Mouse (Mus musculus) G1E (cell line): ENCODE measurements around the gene Acsbg1. TPM values are rescaled to one million over a fixed set of nuclear protein-coding genes. Genes with fewer than 3 reads are reported as not detected.

Experiments used
- ATAC-seq: 2 replicates; pipeline ENCODE4 v1.8.0; 2016; ENCODE audit warnings: mild to moderate bottlenecking; ENCODE audit not compliant: insufficient number of reproducible peaks, poor library complexity, low FRiP score, severe bottlenecking; ENCODE audit errors: extremely low read depth
- DNase-seq: peaks from one replicate; pipeline ENCODE4 v3.0.0; 2012; ENCODE audit warnings: low spot score
- H3K27me3 ChIP-seq: 2 replicates; pipeline ENCODE4 v1.6.1; 2012; ENCODE audit warnings: mild to moderate bottlenecking, low read length, inconsistent platforms; ENCODE audit not compliant: insufficient read depth
- H3K36me3 ChIP-seq: replicated peaks from 2 replicates; pipeline ENCODE3; 2012; ENCODE audit warnings: mild to moderate bottlenecking, inconsistent platforms
- H3K4me1 ChIP-seq: 2 replicates; pipeline ENCODE4 v1.6.1; 2012; ENCODE audit warnings: low read depth, low read length, inconsistent platforms, mixed read lengths; ENCODE audit not compliant: insufficient read depth
- H3K4me3 ChIP-seq: 2 replicates; pipeline ENCODE4 v1.5.1; 2012; ENCODE audit warnings: low read depth, mild to moderate bottlenecking, inconsistent platforms, low read length, moderate library complexity, mixed read lengths
- H3K9me3 ChIP-seq: replicated peaks from 2 replicates; pipeline ENCODE4 v1.6.1; 2012; ENCODE audit warnings: inconsistent platforms
- CTCF ChIP-seq: IDR thresholded peaks from 2 replicates; pipeline ENCODE4 v1.5.1; 2012; ENCODE audit warnings: low read depth, low read length, inconsistent platforms, mixed read lengths
- GATA1 ChIP-seq: IDR thresholded peaks from 2 replicates; pipeline ENCODE4 v1.6.1; 2012; ENCODE audit warnings: borderline replicate concordance, low read length, inconsistent platforms, mixed read lengths
- GATA2 ChIP-seq: IDR thresholded peaks from 2 replicates; pipeline ENCODE4 v1.6.1; 2012; ENCODE audit warnings: low read depth, low read length, inconsistent platforms, borderline replicate concordance
- POLR2AphosphoS5 ChIP-seq: IDR thresholded peaks from 2 replicates; pipeline ENCODE4 v1.6.1; 2012; ENCODE audit warnings: low read depth, low read length, inconsistent platforms; ENCODE audit not compliant: insufficient replicate concordance
- TAL1 ChIP-seq: conservative IDR thresholded peaks from 2 replicates; pipeline ENCODE4 v1.6.1; 2012; ENCODE audit warnings: low read depth, low read length, inconsistent platforms, mixed read lengths
- polyA plus RNA-seq: library from polyadenylated mRNA; stranded (reverse); fragments of >175 nt; gene quantifications from 2 replicates; pipeline ENCODE4 v1.2.3, GENCODE M21; 2012
- total RNA-seq, 2 experiments: library from RNA; stranded (forward) in 1 of 2; stranded (reverse) in 1 of 2; fragments of 200-1000 nt in 1 of 2; fragments of >200 nt in 1 of 2; fragmentation: Nextera tagmentation in 1 of 2; gene quantifications; 2 replicates each; pipeline ENCODE4 v1.2.3; 2014 to 2017

The Acsbg1 gene
- total RNA-seq (2014; fragmentation: Nextera tagmentation): 0.34 TPM in 1 of 2 replicates, not detected in the other
- total RNA-seq (2017): 0.12 and 0.38 TPM in 2 replicates
- 0.02 and 0.03 TPM in 2 replicates for polyA plus RNA-seq

DNA sequence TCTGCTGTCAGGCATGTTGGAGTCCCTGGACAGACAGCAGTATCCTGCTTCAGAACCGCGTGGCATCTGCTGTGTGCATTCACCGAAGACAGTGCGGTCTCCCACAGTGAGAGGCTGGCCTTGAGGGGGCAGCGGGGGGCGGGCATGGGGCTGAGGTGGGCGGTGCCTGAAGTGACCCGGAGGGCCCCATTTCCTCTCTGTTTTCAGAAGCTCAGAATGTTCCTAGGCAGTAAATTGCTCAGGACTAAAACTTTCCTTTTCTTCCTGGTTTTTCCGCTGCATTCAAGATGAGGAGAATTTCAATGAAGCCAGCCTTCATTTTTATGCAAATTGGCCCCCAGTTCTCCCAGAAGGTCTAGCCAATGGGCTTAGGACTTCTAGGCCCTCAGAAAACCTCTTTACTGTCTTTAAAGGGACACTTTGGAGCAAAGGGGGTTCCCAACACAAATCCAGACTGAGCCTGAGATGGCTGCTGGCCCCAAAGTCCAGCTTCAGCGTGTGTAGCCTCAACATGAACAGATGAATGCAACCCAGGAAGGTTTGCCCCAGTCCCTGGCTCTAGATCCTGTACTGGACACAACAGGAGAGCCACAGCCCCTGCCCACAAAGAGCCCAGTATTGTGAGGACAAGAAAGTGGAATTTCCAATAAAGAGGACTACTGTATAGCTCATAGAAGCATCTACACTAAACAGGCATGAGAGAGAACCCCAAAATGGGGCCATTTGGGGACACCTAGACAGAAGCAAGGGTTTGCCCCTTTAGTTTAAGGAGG is at the start of gene Acsbg1:
Gene Acsbg1 (minus strand): TSS at position 266 of the 773 bp plus-strand sequence.
- TF ChIP-seq GATA2 (no peak), TAL1 (no peak), CTCF (no peak), GATA1 (no peak)
- Histone ChIP-seq H3K9me3 (no peaks in the 10 kb centered on the region), H3K36me3 (no peaks in the 10 kb centered on the region), H3K27me3 (peaks cover 10% of the 10 kb centered on the region), H3K4me1 (no peaks in the 10 kb centered on the region), H3K4me3 (no peak within 1 kb of the TSS)
- no peak for DNase-seq
- no peak for ATAC-seq

DNA sequence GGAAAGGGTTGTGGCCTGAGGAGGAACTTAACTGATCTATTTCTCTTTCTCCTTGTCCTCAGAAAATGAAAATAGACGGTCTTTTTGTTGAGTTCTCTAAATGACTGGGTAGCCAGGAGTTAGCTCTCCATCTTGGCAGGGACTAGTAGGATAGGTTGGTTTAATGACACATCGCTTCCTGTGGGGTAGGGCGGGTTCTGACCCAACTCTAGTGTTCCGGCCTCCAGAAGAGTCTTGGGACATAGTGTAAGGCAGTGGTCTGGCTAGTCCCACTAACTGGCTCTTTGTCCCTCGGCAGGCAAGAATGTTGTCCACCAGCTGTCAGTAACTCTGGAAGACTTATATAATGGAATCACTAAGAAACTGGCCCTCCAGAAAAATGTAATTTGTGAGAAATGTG is 46.4 kb upstream of the Acsbg1 start:
- Histone ChIP-seq H3K27me3 (no peaks in the 10 kb centered on the region; the same call in none of the 2 replicates), H3K4me3 (no peak overlapping the region), H3K4me1 (peaks cover 10% of the 10 kb centered on the region), H3K9me3 (no peaks in the 10 kb centered on the region), H3K36me3 (peaks cover 24% of the 10 kb centered on the region)
- DNase-seq (no peak), ATAC-seq (no peak)
- TF ChIP-seq TAL1 (no peak), GATA1 (no peak), CTCF (no peak), POLR2AphosphoS5 (no peak), GATA2 (no peak)

DNA sequence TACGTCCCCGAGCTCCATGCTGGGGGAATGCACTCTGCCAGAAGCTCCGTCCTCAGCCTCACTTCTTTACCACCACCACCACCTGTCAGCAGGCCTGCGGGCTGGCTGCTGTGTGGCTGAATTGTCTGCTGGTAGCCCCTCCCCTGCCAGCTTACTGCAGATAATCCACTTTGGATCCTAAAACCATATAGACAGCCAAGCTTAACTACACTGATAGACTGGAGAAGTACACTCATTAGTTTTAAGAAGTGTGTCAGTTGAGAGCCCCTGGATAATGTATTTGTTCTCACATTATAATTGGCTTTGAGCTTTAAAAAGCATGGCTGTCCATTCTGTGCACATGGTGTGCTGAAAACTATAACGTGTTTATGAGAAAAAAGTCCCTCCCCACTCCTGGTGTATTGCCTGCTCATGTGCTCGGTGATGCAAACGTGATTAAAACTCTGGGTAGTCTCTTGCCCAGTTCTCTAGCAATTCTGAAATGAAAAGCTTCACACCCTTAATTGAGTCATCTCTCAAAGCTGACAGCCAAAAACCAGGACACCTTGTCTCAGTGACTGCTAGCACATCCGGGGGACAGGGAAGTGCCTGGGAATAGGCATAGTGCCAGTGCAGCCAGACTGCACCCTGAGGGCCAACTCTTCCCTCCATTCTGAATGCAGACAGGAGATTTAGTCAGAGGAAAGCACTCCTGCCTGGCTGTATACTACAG is 45.8 kb upstream of the Acsbg1 start:
- peaks cover 10% of the 10 kb centered on the region for H3K4me1 ChIP-seq
- DNase-seq (no peak), ATAC-seq (no peak)
- no peaks in the 10 kb centered on the region for H3K9me3 ChIP-seq
- TF ChIP-seq TAL1 (no peak), CTCF (no peak), POLR2AphosphoS5 (no peak), GATA1 (no peak), GATA2 (no peak)
- no peak overlapping the region for H3K4me3 ChIP-seq
- H3K27me3 ChIP-seq: no peaks in the 10 kb centered on the region; the same call in none of the 2 replicates
- peaks cover 18% of the 10 kb centered on the region for H3K36me3 ChIP-seq

DNA sequence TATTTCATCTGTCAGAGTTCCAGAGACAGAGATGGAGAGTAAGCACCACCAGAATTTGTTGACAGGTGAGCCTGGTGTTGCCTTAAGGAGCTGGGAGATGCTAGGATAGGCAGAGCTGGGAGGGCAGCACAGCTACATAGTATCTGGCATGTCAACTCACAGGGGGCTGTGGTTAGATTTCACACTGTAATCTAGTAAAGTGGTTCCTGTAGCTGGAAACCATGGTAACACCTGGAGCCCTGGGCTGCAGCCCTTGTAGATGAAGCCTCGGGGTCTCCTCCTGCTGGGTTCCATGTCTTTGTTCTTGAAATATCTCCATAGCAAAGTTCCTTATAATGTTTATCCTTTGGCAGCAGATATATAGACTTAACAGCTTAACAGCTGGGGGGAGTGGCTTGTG is 43.9 kb upstream of the Acsbg1 start:
- no peak for TF ChIP-seq TAL1
- TF ChIP-seq CTCF: no peak
- TF ChIP-seq GATA1: no peak
- TF ChIP-seq POLR2AphosphoS5: no peak
- TF ChIP-seq GATA2: no peak
- Histone ChIP-seq H3K27me3 (no peaks in the 10 kb centered on the region; the same call in none of the 2 replicates), H3K4me1 (peaks cover 10% of the 10 kb centered on the region), H3K9me3 (no peaks in the 10 kb centered on the region), H3K4me3 (no peak overlapping the region), H3K36me3 (no peaks in the 10 kb centered on the region)
- ATAC-seq: no peak
- no peak for DNase-seq

DNA sequence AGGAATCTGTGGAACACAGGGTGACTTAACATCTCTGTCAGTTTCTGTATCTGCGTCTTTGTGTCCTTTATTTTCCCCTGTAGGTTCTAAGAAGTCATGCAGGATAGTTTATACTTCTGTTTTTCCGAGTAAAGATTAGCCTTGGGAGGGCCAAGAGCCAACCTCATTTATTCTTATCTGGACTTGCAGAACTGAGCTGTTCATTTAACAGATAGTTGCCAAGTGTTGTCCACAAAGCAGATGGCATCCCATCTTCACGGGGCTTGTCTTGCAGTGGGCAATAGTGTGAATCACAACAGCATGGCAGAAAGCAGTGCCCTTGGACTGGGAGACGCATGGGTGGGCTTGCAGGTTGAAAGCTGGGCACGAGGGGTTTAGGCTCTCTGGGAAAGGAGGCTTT is 42.7 kb upstream of the Acsbg1 start:
- TF ChIP-seq GATA2 (no peak), GATA1 (no peak), POLR2AphosphoS5 (no peak), TAL1 (no peak), CTCF (no peak)
- Histone ChIP-seq H3K9me3 (no peaks in the 10 kb centered on the region), H3K4me1 (peaks cover 10% of the 10 kb centered on the region), H3K4me3 (no peak overlapping the region), H3K27me3 (peaks cover 4% of the 10 kb centered on the region), H3K36me3 (no peaks in the 10 kb centered on the region)
- ATAC-seq (no peak), DNase-seq (no peak)

DNA sequence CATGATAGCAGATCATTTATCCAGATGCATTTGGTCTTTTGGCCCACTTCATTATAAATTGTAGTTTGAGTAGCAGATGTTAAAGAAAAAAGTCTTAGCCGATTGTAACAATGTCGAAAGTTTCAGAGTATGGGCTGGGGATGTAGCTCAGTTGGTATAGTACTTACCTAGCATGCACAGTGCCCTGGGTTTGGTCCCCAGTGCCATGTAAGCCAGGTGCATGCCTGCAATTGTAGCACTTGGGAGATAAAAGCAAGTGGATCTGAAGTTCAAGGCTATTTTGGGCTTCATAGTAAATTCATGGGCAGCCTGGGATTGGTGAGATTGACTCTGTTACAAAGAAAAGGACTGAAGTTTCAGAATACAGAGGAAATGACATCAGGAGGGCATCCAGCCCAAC is 40.9 kb upstream of the Acsbg1 start:
- DNase-seq (no peak), ATAC-seq (no peak)
- Histone ChIP-seq H3K4me3 (no peak overlapping the region), H3K27me3 (peaks cover 9% of the 10 kb centered on the region), H3K9me3 (peaks cover 4% of the 10 kb centered on the region; the same call in 1 of the 2 replicates), H3K4me1 (peaks cover 7% of the 10 kb centered on the region), H3K36me3 (no peaks in the 10 kb centered on the region)
- no peak for TF ChIP-seq CTCF
- TF ChIP-seq GATA1: no peak
- TF ChIP-seq TAL1: no peak
- no peak for TF ChIP-seq POLR2AphosphoS5
